Mouse (Mus musculus) testis, adult 2 months (tissue): ENCODE measurements around the gene Cct5.
A peak's percentile ranks its signal among the peaks of the same experiment; 100 is the strongest.

ENCODE experiments used
- CTCF ChIP-seq: fragments of 200-500 bp; IDR thresholded peaks from 2 replicates; pipeline ENCODE4 v1.5.1; 2012; ENCODE audit warnings: low read depth, mild to moderate bottlenecking, inconsistent platforms, low read length, moderate library complexity; ENCODE audit not compliant: control insufficient read depth, insufficient read depth, insufficient replicate concordance
- POLR2A ChIP-seq: fragments of 200-500 bp; IDR thresholded peaks from 2 replicates; pipeline ENCODE4 v1.6.1; 2012; ENCODE audit warnings: low read depth, mild to moderate bottlenecking, inconsistent platforms, low read length, moderate library complexity; ENCODE audit not compliant: control insufficient read depth

GRCm38 (mm10) chr15:31602426-31602825 lies 822 bp upstream of the Cct5 start:
- TF ChIP-seq CTCF (peak; percentile 8; the same call in 1 of the 2 replicates), POLR2A (no peak)
